Comparison of ENCODE assay signal across 12 mouse cellular contexts in the genomic region with DNA sequence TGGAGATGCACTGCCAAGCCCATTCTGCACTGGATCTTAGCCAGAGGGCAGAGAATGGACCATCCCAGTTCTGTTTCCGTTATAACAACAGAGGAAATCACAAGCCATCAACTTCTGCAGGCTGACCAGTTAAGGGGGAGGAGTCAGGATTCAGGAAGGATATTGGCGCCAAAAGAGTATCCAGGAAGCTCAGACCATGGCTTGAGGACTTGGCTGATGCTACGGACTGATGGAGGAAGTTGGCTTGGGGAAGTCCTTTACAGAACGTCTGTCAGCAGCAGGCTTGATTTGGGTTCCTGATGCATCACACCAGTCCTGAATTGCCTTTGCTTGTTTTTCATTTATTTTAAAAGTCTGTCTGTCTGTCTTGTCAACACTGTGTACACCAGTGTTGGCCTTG. TPM values are rescaled to one million over a fixed set of nuclear protein-coding genes. Genes with fewer than 3 reads are reported as not detected.
A peak's percentile ranks its signal among the peaks of the same experiment; 100 is the strongest.
DNase-seq lines count a peak whose midpoint lies in the region; ATAC-seq lines count a peak whose summit lies in the region.
"Had no signal": no experiment of that assay in that cellular context is flagged by ENCODE, and none has a peak within 500 bp of the region (broad histone marks: within the 10 kb centered on the region; RNA-seq: fewer than 3 reads in every experiment).

No protein-coding gene starts in this region.

- H3K4me1 ChIP-seq in hindbrain, embryonic 16.5 days (ENCODE audit: control insufficient read depth, insufficient read depth, low read depth, low read length), result peaks cover 9% of the 10 kb centered on the region

- peaks cover 2% of the 10 kb centered on the region; the same call in 1 of the 2 replicates for H3K27me3 ChIP-seq in hindbrain, embryonic 16.5 days (replicated peaks; ENCODE audit: control insufficient read depth, insufficient read depth, low read length)

- H3K27ac ChIP-seq in hindbrain, embryonic 16.5 days (ENCODE audit: low read depth, low read length), result no peak overlapping the region
- H3K27ac ChIP-seq: liver, embryonic 14.5 days had no signal

- DNase-seq in gastrocnemius, adult 18-20 months (ENCODE audit: low spot score), result peak; percentile 24
- no peak for DNase-seq in gastrocnemius, postnatal 10 days
- DNase-seq in A20 (ENCODE audit: low read depth, low spot score), result peak; percentile 70
- DNase-seq in kidney, adult 8-10 months, result peak; percentile 52 to 73
- DNase-seq in lung, postnatal 14 days, result peak; percentile 55
- no peak for DNase-seq in frontal cortex, postnatal 10 days (ENCODE audit: low spot score in 2 of 2)
- DNase-seq: adrenal gland, postnatal 10 days had no signal

- 65% methylated on average over 4 of the region's 4 CpGs for WGBS in hindbrain, embryonic 16.5 days

- H3K4me2 ChIP-seq in hindbrain, embryonic 16.5 days (ENCODE audit: low read length), result no peak overlapping the region

- H3K36me3 ChIP-seq in hindbrain, embryonic 16.5 days (ENCODE audit: control insufficient read depth, insufficient read depth, low read length), result no peaks in the 10 kb centered on the region

- no peaks in the 10 kb centered on the region for H3K9me3 ChIP-seq in hindbrain, embryonic 16.5 days (ENCODE audit: control insufficient read depth, low read length)
- H3K9me3 ChIP-seq: embryonic facial prominence, embryonic 12.5 days; heart, embryonic 13.5 days had no signal

- ATAC-seq in frontal cortex, adult (ENCODE audit: low TSS enrichment), result no peak
- ATAC-seq in hindbrain, embryonic 16.5 days, result no peak

- no peak overlapping the region for H3K4me3 ChIP-seq in hindbrain, embryonic 16.5 days (ENCODE audit: low read length)

- no peak overlapping the region for H3K9ac ChIP-seq in hindbrain, embryonic 16.5 days (ENCODE audit: low read depth, low read length)
- H3K9ac ChIP-seq: liver, embryonic 14.5 days had no signal

RNA-seq across cellular contexts. Expression of a gene that starts 1.2 kb away (rescaled TPM):
- 10 to 100 TPM in 1 of 2 experiments, 1 to 10 TPM in 1; 9.4 to 13.7 TPM for total RNA-seq in gastrocnemius, adult 18-20 months (2021)
- total RNA-seq in gastrocnemius, postnatal 10 days (2021), result 10 to 100 TPM; 17.3 to 24.5 TPM
- polyA plus RNA-seq in hindbrain, embryonic 16.5 days (2015; fragmentation: Nextera tagmentation; extraction: Ambion mirVana), result 57.8 and 71.4 TPM in 2 replicates

RNA-seq across cellular contexts. Expression of a gene that starts 7.3 kb away (rescaled TPM):
- 1,000 to 10,000 TPM; 1,014 to 1,053 TPM for total RNA-seq in gastrocnemius, adult 18-20 months (2021)
- 1,000 to 10,000 TPM; 1,533 to 1,604 TPM for total RNA-seq in gastrocnemius, postnatal 10 days (2021)
- 1,821 and 2,018 TPM in 2 replicates for polyA plus RNA-seq in hindbrain, embryonic 16.5 days (2015; fragmentation: Nextera tagmentation; extraction: Ambion mirVana)

RNA-seq across cellular contexts. Expression of a gene that starts 12.0 kb away (rescaled TPM):
- total RNA-seq in gastrocnemius, adult 18-20 months (2021), result under 1 TPM in 1 of 2 experiments, not detected in 1; 0.07 TPM
- total RNA-seq in gastrocnemius, postnatal 10 days (2021), result under 1 TPM in 1 of 2 experiments, not detected in 1; 0.09 TPM
- 2.4 and 3.1 TPM in 2 replicates for polyA plus RNA-seq in hindbrain, embryonic 16.5 days (2015; fragmentation: Nextera tagmentation; extraction: Ambion mirVana)

RNA-seq across cellular contexts. Expression of a gene that starts 30.8 kb away (rescaled TPM):
- total RNA-seq in gastrocnemius, adult 18-20 months (2021), result 10 to 100 TPM; 72.6 to 76.5 TPM
- total RNA-seq in gastrocnemius, postnatal 10 days (2021), result 10 to 100 TPM; 42.8 to 45.0 TPM
- 168 and 190 TPM in 2 replicates for polyA plus RNA-seq in hindbrain, embryonic 16.5 days (2015; fragmentation: Nextera tagmentation; extraction: Ambion mirVana)

RNA-seq across cellular contexts. Expression of a gene that starts 41.5 kb away (rescaled TPM):
- total RNA-seq in gastrocnemius, adult 18-20 months (2021), result 10 to 100 TPM; 18.2 to 21.1 TPM
- 1 to 10 TPM; 3.7 to 3.8 TPM for total RNA-seq in gastrocnemius, postnatal 10 days (2021)
- 16.3 and 18.5 TPM in 2 replicates for polyA plus RNA-seq in hindbrain, embryonic 16.5 days (2015; fragmentation: Nextera tagmentation; extraction: Ambion mirVana)

Comparison
In these comparisons a context has a peak if more than half of its experiments do, and no peak if none do; other contexts are left out.
1. DNase-seq: peak in gastrocnemius, adult 18-20 months (single experiment), A20 (single experiment), kidney, adult 8-10 months (2 of 2) and lung, postnatal 14 days (single experiment); none in gastrocnemius, postnatal 10 days (single experiment) and frontal cortex, postnatal 10 days (0 of 2).